Mouse (Mus musculus) c-Kit-positive CD71-positive TER-119-positive erythroid progenitor cells, embryonic 14.5 days (primary cell): ENCODE data around the gene Mtr.
"Not testable (repeated sequence)": the region's sequence is repeated elsewhere in the genome, so short reads cannot be mapped to it uniquely, and the experiment has no call there.

ENCODE experiments used
- DNase-seq: peaks from one replicate; pipeline ENCODE4 v3.0.0-alpha.2; 2013; ENCODE audit warnings: low spot score

The Mtr gene

GRCm38 (mm10) chr13:12160121-12160475, 97.8 kb downstream of the Mtr start:
- no peak for DNase-seq

GRCm38 (mm10) chr13:12159288-12160120, 98.4 kb downstream of the Mtr start:
- DNase-seq = no peak

- no peak for DNase-seq
Measured at GRCm38 (mm10) chr13:12153922-12154321, 104.0 kb downstream of the Mtr start.

GRCm38 (mm10) chr13:12146918-12147507, 110.9 kb downstream of the Mtr start:
- DNase-seq = no peak

- DNase-seq = no peak
Measured at GRCm38 (mm10) chr13:12146402-12146801, 111.5 kb downstream of the Mtr start.

- no peak for DNase-seq
Measured at GRCm38 (mm10) chr13:12143347-12143746, 114.6 kb downstream of the Mtr start.

- not testable (repeated sequence) for DNase-seq
Measured at GRCm38 (mm10) chr13:12136461-12136860, 121.5 kb downstream of the Mtr start.

- no peak for DNase-seq
Measured at GRCm38 (mm10) chr13:12133549-12133948, 124.4 kb downstream of the Mtr start.
